Mouse (Mus musculus) adrenal gland, adult (tissue): ENCODE data around the gene Otulinl.

Experiments
- DNase-seq, 2 experiments: peaks; one replicate each; pipeline ENCODE4 v3.0.0; 2022 to 2023; ENCODE audit warnings: low spot score in 1 of 2; ENCODE audit not compliant: inconsistent age in 2 of 2

Otulinl gene

DNA sequence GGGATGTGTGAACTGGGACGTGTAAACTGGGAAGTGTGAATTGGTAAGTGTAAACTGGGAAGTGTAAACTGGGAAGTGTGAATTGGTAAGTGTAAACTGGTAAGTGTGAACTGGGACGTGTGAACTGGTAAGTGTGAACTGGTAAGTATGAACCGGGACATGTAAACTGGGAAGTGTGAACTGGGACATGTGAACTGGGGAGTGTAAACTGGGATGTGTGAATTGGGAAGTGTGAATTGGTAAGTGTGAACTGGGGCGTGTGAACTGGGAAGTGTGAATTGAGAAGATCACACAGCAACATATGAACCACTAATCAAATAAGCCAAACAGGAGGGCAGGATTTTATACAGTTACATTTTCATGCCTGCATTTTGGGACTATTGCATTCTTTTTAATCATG is 23.0 kb downstream of the Otulinl start:
- no peak for DNase-seq

DNA sequence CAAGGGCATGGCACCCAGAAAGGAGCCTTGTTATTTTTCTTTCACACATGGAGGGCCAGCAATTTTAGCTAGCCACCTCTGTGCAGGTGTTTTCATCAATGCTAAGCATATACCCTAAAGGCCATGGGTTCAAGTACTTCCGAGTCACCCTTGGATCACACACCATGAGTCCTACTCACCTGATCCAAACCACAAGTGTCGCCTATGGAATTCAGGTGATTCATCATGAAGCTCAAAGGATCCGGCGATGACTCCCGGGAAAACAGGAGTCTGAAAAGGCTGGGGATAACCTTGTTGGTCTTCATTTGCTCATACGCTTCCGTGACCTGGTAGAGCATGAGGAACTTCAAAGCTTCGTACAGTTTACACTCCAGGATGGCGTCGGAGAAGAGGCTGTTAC is 23.5 kb downstream of the Otulinl start:
- DNase-seq = no peak

DNA sequence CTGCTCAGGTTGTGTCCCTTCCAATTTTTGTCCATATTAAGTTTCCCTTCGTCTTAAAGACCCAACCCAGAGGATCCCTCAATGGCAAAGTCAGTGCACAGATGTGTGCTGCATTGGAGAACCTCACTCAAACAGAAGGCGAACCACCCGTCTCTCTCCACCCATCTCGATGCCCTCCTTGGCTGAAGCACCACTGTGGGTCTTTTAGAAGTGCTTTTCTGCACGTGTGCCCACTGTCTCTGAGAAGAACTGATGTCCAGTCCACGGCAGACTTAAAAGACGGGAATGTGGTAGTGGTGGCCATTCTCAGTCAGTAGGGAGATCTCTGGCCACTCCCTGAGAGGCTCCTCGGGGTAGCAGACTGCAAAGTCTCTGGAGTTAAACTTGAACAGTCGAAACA is 24.8 kb downstream of the Otulinl start:
- no peak for DNase-seq

- peak in 1 of 2 experiments; percentile 68 for DNase-seq
Measured at GRCm38 (mm10) chr15:27655015-27655414, 26.4 kb downstream of the Otulinl start.

GRCm38 (mm10) chr15:27647686-27648085 is 33.7 kb downstream of the Otulinl start:
- peak in 1 of 2 experiments; percentile 28 for DNase-seq

DNA sequence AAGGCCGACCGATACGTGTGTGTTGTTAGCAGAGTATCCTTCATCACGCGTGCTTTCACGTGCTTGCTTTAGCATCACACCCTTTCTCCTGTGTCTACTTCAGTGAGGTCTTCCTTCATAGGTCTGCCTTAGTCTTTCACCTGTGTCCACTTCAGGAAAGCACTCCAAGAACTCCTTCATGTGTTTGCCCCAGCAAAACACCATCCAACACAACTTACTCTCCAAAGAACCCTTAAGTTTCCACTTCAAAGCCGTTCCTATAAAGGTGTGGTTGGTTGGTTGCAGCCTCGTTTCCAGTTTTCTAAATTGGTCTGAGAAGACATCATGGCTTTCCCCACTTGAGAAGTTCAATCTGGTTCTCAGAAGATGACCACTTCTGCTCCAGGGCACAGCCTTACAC is 34.7 kb downstream of the Otulinl start:
- DNase-seq = no peak

DNA sequence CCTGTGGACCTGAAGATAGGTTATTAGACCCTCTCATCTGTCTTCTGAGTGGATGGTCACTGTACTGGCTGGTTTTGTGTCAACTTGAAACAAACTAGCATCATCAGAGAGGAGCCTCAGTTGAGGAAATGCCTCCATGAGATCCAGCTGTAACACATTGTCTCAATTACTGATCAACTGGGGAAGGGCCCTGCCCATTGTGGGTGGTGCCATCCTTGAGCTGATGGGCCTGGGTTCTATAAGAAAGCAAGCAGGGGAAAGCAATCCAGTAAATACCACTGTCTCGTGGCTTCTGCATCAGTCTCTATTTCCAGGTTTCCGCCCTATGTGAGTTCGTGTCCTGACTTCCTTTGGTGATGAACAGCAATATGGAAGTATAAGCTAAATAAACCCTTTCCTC is 36.1 kb downstream of the Otulinl start:
- DNase-seq = no peak

GRCm38 (mm10) chr15:27642895-27643294 is 38.5 kb downstream of the Otulinl start:
- DNase-seq = peak; percentile 47 to 83

DNA sequence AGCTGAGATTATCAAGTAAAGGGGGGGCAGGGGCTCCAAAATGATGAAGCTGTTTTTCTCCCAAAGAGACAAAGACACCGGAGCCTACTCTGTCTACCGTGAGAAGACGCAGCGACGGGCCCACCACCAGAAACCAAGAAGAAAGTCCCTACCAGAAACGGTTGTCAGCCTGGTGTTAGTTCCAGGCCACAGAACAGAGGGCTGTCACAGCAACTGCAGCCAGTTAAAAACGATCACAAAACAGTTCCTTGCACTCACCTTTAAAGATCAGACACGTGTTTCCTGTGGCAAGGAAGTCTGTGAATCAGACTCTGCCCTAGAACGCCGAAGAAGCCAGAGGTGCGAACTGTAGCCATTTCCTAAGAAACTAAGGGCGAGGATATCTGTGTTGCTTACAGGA is 40.2 kb downstream of the Otulinl start:
- DNase-seq = no peak

- peak; percentile 38 to 68 for DNase-seq
Measured at GRCm38 (mm10) chr15:27633941-27634900, 47.2 kb downstream of the Otulinl start.

GRCm38 (mm10) chr15:27630601-27631383 is 50.6 kb downstream of the Otulinl start, which contains the start of gene Otulin:
Gene Otulin, minus strand, starts transcription at chr15:27630693.
- peak; percentile 99 to 100 for DNase-seq

- DNase-seq = no peak
Measured at GRCm38 (mm10) chr15:27629800-27630600, 51.4 kb downstream of the Otulinl start.

DNA sequence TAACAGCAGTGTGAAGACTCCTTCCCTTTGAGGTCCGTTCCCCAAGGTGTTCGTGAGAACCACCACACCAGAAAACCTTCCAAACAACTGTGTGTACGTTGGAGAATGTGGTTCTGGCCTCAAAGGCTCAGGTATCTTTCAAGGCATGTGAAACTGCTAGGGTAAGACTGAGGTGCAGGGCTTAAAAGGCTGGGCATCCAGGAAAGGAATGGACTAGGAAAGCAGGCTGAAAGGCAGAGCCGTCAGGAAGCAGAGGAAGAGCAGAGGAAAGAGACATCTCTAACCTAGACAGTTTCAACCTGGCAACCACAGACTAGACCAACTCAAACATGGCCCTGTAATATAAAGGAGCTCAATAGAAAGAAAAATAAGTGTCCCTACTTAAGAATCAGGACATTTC is 52.3 kb downstream of the Otulinl start:
- DNase-seq = no peak

DNA sequence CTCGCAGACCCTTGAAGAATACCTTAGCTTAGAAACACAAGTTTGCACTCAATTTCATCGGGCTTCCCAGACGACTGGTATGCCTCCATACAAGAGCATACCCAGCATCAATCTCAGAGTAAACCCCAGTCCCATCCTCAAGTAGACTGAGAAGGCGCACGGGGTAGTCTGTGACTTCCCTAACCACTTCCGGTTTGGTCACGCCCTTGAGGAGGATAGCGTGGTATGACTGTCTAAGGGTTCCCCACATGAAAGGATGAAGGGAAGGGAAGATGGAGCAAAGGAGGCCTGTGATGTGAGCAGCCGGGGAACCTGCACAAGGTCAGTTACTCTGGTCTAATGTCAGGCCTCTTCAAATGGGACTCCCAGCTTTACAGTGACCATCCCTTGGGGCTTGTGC is 53.6 kb downstream of the Otulinl start:
- DNase-seq = no peak

- no peak for DNase-seq
Measured at GRCm38 (mm10) chr15:27626314-27626713, 55.1 kb downstream of the Otulinl start.

- DNase-seq = no peak
Measured at GRCm38 (mm10) chr15:27625890-27626255, 55.5 kb downstream of the Otulinl start.

DNA sequence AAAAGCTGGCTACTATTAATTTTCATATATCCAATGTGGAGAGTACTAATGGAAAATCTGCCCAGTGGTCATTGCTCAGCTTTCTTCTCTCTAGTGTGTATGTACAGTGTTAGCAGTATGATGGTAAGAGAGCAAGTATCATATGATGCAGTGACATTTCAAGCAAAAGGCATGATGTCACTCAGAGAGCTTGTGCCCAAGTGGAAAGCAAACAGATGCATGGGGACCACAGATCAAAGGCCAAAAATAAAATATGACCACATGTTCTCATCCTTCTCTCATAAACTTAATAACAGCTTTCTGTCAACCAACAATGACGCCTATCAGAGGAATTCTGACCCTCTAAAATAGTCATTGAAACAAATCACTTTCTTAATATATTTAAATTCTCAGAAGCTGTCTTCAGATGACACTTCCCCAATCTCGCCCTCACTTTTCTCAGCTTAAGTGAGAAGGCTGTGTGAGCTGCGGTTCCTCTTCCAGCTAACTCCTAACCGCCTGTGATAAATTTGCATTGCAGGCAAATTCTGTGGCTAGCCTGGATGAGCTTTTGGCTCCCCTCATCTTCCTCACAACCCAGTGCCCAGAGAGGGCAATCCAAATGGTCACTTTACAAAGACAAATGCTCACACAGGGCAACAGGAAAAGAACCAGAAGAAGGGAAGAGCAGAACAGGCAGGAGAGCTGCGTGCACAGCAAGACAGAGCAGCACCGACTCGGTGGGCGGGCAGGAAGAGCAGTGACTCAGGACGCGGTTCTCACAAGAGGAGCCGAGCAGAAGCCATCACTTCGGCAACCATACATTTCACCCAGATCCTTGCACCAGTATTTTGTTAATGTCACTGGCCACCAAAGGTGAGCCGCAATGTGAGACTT is 56.1 kb downstream of the Otulinl start:
- DNase-seq = no peak

DNA sequence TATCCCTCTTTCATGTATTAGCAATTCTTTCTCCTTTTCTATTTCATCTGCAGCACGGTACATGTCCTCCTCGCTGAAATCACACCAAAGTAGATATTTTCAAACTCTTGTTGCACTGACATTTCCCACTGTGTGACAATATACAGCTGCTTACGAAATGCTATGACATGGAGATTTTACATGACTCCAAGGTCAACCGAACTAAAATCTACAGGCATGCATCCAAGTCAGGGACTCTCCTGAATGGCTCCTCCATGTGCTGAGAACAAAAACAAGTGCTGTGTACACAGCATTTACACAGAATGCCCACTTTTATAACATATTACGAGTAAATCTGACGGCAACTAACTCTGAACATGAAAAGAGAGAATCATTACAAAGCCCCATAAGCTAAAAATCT is 58.1 kb downstream of the Otulinl start:
- DNase-seq = peak in 1 of 2 experiments; percentile 67

- DNase-seq = no peak
Measured at GRCm38 (mm10) chr15:27620475-27621185, 60.7 kb downstream of the Otulinl start.
